Mouse (Mus musculus) right cerebral cortex, postnatal 10 days (tissue): ENCODE data around the gene Mtmr4.
A peak's percentile ranks its signal among the peaks of the same experiment; 100 is the strongest.

Experiments
- DNase-seq, 2 experiments: peaks; one replicate each; pipeline ENCODE4 v3.0.0; 2021; ENCODE audit warnings: low spot score in 2 of 2

The Mtmr4 gene

DNA sequence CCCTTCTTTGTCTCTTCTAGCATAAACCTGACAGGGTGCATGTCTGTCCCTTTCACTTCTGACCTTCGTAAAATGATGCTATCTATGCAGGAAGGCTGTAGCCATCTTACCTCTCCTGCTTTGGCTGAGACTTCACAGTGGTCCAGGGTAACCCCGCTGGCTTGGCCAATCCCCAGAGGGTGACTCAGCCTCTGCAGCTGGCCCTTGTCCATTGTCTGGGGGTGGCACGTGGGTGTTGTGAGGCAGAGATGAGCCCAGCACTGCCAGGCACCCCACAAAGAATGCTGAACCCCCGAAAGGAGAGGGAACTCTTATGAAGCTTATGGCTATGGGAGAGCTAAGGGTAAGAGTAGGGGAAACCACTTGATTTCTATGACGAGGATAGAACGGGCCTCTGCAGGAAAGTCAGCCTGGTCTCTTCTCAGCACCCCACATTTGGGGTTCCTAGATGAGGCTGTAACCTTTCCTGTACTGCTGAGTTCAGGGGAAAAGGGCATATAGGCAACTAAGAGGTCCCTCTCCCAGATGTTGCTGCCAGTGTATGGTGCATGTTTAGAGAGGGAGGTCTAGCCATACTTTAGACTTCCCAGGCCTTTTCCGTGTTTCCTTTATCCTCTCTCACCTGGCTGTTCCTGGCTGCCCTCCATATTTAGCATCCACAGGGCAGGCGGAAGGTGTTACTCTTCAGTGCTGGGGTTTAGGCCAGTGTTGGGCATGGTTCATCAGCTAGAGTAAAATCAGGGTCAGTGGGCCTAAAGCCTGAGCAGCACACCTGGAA, 9.8 kb upstream of the Mtmr4 start:
- DNase-seq: no peak

DNA sequence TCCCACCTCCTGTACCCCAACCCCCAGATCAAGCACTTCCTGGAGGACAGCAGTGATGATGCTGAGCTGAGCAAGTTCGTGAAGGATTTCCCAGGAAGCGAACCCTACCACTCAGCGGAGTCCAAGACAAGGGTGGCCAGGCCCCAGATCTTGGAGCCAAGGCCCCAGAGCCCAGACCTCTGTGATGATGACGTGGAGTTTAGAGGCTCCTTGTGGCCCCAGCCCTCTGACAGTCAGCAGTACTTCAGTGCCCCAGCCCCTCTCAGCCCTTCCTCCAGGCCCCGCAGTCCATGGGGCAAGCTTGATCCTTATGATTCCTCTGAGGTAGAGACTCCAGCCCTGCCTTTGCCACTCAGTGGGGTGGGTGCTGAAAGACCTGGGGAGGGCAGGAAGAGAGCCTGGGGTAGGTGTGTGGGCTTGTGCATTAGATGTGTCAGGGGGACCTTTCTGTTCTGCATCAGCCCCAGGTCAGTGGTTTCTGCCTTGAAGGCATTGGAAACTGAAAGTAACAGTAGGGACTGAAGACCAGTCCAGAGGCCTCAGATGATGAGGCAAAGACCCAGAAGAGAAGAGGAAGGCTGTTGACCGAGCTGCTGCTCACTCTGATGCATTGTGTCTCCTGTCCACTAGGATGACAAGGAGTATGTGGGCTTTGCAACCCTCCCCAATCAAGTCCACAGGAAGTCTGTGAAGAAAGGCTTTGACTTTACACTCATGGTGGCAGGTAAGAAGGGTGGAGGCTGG, 8.5 kb upstream of the Mtmr4 start:
- no peak for DNase-seq

DNA sequence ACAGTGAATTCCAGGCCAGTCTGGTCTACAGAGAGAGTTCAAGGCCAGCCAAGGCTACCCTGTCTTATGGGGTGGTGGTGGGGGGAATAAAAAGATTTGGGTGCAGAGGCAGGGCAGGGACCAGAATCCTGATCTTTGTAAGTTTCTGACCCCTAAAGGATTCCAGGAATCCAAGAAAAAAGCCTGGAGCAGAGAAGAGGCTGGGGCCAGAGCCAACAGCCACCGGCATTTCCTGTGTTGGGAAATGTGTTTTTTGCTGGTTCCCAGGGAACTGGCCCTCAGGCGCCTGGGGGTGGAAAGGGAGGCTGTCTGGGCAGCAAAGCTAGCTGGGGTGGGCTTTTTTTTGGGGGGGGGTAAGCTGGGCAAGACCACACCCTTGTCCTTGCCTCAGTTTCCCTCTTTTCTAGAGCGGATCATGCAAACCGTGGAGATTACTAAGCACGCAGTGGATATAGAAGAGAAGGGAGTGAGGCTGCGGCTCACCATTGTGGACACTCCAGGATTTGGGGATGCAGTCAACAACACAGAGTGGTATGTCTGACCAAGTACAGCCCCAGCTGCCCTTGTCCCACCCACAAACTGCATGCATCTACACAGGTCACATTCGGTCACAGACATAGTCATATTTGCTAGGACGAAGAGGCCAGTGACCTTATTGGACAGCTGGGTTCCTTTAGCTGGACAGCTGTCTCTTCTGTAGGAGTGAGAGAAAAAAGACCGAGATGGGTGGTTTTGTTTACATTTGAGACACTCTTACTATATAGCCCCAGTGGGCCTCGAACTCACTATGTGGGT, 7.1 kb upstream of the Mtmr4 start:
- no peak for DNase-seq

DNA sequence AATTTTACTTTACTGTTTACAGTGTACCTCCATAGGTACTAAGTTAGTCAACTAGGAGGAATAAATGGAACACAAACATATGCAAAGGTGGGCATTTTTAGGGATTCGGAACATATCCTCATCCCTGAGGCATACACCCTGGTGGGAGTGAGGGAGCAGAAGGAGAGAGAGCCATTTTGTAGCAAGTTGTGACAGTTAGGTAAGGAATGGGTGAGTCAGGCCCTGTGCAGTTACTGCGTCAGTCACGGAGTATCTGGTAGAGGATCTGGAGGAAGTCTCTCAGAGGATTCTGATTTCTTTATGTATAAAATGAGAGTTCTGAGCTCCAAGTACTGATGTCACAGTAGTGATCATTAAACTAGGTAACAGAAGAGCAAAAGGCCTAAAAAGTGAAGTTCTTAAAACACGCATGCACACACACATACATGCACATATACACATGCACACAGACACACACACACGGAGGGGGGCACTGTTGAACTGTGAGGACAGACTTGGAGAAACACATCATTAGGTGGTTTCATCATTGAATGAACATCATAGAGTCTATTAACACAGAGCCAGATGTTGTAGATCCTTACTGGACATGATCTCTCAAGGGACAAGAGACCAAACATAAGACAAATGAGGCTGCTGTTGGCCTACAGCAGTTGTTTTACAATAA, 4.6 kb upstream of the Mtmr4 start:
- DNase-seq: no peak

DNA sequence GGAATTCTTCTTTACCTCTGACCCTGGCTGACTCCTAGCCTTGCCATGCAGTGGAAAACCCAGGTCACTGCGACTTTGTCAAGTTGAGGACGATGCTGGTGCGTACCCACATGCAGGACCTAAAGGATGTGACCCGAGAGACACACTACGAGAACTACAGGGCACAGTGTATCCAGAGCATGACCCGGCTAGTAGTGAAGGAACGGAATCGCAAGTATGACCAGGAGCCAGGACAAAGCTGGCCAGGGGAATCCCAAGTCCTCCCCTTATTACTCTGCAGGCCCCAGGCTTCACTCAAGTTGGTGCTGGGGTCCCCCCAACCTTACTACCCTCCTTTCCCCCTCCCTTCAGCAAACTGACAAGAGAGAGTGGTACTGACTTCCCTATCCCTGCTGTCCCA, 2.4 kb upstream of the Mtmr4 start:
- DNase-seq: no peak

DNA sequence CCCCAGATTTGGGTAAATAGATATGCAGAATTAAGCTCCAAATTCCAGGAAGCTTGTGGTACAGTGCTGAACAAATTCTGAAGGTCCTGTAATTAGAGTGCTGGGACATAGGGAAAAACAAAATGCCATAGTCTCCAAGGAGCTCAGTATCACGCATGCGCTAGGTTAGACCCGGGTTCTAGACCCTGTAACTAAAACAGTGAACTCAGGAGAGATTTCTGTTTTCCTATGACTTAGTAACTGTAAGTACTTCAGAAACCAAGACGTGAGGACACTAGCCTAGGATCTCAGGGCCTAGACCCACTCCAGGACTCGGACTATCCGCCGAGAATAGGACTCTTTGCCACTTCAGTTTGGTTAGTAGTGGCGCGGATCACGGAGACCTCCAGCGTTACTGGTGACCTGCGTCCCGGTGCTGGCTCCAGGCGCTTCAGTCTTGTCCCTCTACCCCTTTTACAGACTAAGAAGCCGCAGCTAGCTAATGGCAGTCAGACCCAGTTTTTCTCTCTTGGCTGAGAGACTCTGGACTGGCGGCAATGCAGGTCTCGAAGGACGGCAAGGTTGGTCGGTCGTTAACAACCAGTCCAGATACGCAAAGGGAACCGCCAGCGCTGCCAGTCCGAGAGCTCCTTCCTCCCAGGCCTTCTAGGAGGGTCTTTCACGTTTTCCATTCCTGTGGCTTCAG, 979 bp upstream of the Mtmr4 start:
- DNase-seq: peak in 1 of 2 experiments; percentile 53

DNA sequence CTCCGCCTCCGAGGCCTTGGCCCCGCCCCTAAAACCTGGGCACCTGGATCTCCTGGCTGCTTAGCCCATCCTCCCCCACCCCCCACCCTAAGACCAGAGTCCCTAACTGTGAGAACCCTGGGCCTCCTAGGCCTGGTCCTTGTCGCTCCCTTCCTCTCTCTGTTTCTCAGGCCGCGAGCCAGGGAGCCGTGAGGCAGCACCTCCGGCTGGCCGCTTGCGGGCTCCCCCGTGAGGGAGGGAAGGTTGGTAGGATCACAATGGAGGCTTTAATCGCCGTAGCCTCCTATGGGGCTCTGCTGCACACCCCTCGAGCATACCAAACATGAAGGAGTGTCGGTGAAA, 363 bp downstream of the Mtmr4 start:
- DNase-seq: no peak

DNA sequence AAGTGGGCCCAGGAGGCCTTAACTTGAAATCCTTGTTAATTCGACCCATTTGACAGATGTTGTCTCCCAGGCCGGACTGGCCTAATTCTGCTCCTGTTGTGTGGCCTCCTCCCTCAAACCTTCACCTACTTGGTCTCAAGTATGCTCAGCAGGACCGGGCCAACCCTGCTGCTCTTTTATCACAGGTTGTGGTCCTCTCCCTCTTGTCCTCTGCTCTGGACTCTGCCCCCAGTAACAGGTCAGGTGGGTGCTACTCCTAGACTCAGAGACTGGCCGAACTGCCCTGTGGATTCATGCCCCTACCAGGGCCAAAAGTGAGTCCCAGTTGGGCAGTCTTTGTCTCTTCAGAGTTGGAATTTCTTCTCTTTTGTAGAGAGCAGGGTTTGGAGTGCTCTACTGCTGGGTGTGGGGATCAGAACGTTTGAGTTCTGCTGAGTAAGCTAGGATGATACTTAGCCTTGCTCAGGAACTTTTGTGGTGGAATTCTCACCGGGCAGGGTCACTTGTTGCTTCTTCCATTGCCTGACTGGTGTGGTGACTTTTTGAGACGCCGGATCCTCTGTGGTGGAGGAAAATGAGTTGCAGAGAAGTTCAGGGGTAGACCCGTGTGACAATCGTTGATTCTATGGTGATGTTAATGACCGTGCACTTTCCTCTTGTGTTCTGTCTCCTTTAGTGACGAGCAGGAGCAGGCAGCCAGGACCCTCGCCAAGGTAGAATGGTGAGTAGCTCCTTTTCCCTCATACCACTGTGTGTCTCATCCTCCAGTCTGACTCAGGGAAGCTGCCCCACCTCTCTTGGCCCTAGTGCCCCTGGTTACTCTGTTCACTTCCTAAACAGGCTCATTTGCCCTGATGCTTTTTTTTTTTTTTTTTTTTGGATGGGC, 994 bp downstream of the Mtmr4 start:
- no peak for DNase-seq

DNA sequence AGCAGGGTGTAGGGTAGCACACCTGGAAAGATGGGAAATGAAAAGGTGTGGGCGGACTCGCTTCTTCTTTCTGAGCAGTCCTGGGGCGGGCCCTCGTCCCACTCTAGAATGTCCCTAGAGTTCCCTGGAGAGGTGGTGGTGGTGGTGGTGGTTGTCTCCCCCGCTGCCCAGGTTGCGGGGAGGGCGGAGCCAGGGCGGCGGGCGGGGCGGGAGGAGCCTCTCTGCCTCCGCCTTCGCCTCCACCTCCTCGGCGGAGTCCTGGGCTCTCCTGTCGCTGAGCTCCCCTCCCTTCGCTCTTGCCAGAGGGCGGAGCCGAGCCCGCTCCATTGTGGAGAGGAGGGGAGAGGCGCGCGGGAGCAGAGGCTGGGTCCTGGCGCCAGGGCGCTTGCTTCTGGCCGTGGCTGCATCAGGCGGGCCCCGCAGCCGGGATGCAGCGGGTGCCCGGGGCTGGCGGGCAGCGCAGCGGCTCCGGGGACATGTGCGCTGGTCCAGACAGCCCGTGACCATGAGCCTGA, 3.4 kb downstream of the Mtmr4 start:
- peak; percentile 90 to 91 for DNase-seq

DNA sequence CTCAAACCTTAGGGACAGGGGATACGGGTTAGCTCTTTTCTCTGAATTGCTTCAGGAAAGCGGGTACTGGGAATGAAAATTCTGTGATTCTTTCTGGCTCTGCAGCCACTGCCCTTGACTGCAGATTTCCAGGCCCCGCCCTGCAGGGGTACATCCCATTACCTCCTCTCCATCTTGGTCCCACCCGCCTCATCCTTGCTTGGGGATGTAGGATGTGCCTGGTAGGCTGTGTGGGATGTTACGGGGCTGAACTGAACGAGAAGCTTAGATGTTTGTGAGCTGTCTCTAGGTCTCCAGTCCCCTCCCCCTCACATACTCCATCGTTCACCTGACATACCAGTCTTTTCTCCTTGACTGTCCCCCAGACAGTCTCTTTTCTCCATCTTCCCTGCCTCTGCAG, 4.0 kb downstream of the Mtmr4 start:
- DNase-seq: peak in 1 of 2 experiments; percentile 61

DNA sequence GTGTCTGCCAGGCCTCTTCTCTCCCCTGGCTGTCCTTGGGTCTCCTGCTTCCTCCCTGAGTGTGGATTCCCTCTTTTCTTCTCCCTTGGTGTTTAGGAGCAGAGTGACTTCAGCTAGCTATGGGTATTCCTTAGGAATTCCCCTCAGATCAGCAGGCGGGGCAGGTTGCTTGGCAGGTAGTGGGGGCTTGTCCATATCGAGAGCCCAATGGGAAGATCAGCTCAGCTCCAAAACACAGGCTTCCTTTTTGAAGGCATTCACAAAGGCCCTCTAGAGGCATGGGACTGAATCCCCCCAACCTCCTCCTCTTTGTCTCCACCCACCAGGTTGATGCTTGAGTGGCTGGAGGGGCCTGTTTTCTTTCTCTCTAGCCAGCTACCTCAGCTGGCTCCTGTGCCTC, 4.5 kb downstream of the Mtmr4 start:
- DNase-seq: no peak

DNA sequence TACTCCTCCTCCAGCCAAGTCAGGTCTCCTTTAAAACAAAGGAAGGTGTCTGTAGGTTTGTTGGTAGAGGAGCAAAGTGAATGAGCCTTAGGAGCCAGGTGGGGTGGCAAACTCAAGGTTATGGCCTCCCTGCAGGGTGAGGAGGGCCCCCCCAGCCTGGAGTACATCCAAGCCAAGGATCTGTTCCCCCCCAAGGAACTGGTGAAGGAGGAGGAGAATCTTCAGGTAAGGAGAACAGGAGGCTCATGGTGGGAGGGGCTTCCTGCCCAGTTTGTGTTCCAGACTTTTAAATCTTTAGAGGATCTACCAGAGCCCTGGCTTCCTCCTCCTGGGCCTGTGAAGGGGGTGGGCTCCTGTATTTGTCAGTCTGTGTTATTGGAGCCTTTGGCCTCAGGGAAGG, 5.1 kb downstream of the Mtmr4 start:
- no peak for DNase-seq

DNA sequence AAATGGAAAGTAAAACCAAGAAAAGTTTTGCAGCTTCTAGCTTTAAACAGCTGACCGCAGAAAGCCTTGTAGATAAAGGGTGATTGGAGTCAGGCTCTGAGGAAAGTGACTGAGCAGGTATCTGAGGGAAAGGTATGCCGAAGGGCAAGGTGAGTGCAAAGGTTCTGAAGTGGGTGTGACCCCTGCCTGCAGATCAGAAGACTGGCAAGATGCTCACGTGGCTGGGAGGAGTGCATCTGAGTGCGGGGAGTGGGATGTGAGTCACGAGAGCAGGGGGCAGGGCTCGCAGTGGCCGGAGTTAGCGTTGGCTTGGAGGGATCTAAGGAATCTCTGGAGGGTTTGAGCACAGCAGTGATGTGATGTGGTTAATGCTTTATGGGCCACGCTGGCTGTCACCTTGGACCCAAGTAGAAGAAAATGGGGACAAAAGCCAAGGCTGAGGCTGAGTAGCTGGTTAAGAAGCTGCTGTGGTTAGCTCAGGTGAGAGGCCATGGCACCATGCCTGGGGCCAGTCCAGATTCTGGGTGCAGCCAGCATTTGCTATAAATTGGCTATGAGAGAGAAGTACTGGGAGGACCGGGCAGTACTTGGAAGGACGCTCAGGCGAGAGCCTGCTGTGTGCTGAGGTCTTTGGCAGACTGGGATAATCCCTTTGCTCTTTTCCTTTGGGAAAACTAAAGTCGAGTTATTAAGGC, 7.6 kb downstream of the Mtmr4 start:
- DNase-seq: no peak

DNA sequence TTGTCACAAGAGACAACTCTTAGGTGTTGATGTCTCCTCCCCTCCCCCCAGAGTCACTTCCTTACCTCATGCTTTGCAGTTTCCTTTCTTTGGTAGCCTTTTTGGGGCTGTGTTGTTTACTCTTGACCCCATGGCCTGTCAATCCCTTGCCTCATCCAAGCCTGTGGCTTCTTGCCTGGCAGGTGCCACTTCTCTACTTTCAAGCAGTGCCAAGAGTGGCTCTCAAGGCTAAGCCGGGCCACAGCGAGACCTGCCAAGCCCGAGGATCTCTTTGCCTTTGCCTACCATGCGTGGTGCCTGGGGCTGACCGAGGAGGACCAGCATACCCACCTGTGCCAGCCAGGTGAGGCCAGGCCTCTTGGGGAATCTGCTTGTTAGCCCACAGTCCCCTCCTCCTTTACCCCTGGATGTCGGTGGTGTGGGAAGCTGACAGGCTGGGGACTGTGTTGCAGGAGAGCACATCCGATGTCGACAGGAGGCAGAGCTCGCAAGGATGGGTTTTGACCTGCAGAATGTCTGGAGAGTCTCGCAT, 8.4 kb downstream of the Mtmr4 start:
- no peak for DNase-seq

DNA sequence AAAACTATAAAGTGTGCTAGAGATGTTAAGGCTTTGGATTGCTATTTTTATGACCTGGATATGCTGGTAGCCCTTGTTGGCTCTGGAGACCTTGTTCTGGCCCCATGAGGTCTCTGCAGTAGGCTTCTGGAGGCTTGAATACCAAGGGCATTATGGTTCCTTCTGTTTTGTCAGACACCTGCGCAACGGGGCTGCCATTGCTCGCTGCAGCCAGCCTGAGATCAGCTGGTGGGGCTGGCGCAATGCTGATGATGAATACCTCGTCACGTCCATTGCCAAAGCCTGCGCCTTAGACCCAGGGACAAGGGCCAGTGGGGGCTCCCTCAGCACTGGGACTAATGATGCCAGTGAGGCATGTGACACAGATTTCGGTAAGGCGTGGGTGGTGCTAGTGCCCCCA, 10.3 kb downstream of the Mtmr4 start:
- DNase-seq: no peak

DNA sequence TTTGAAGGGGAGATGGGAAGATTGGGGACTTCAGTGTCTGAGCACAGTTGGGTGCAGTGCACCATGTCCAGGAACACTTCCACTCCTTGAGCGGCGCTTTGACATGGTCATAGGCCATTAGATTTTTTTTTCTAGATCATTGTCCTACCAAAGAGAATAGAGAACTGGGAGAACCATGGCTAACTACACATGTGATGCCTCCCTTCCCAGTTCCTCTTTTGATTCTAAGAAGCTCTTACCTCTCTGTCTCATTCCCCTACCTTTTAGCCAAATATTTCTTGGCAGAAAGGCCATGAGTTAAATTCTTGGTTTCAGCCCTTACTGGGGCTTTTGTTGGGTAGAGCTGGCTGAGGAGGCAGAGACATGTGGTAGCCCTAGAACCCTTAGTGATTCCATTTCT, 11.6 kb downstream of the Mtmr4 start:
- no peak for DNase-seq

DNA sequence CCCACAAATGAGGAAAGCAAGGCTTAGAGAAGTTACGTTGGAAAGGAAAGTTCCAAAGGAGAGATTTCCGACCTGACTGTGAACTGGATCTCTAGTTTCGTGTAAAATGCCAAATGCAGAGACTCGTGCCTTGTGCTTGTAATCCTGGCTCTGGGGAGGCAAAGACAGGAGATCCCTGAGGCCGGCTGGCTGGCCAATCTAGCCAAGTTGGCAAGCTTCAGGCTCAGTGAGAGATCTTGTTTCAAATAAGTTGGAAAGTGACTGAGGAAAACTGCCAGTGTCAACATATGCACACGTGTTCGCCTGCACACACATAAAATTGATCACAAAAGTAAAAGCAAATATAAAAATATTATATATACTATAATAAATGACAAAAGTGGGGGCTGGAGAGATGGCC, 17.3 kb downstream of the Mtmr4 start:
- no peak for DNase-seq

DNA sequence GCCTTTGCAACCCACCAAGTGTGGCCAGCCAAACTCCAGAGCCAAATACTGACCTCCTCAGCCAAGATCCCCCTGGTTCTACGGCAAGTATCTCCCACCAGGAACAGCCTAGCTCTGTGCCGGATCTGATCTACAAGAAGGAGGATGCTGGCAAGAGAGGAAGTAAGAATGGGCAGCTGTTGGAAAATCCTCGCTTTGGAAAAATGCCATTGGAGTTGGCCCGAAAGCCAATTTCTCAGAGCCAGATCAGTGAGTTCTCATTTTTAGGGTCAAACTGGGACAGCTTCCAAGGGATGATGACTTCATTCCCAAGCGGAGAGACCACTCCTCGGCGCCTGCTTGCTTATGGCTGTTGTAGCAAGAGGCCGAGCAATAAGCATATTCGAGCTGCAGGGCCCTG, 19.6 kb downstream of the Mtmr4 start:
- no peak for DNase-seq

DNA sequence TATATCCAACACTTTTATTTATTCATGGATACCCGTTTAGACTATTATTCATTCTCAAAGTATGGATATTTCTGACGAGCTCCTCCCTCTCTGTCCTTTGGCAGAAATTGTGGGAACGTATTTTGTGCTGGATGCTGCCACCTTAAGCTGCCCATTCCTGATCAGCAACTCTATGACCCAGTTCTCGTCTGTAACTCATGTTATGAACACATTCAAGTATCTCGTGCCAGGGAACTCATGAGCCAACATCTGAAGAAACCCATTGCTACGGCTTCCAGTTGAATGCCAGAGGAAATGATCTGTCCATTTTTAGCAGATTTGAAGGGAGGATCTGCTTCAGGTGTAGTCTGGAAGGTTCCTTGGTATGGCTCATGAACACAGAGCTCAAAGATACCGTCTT, 22.0 kb downstream of the Mtmr4 start:
- no peak for DNase-seq

DNA sequence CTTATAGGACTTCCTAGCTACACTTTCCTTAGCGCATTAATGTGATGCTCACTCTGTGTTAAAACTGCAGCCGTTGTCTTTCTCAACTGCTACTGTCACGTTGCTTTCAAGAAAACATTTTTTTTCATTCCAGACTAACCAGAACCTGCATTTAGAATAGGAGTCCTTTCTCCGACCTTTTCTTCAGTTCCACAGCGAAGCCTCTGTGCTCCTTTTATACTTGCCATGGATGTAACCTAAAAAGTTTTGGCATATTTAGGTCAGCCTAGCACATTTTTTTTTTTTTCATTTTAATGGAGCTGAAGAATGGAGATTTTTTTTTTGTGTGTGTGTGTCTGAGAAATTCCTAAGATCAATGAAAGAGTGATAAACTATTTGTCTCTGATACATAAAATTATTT, 23.6 kb downstream of the Mtmr4 start:
- no peak for DNase-seq
